Mouse (Mus musculus) urinary bladder, postnatal 36 days (tissue): ENCODE results near the gene Dop1b.
A peak's percentile ranks its signal among the peaks of the same experiment; 100 is the strongest.

Experiments
- DNase-seq, 2 experiments: peaks; one replicate each; pipeline ENCODE4 v3.0.0; 2022; ENCODE audit warnings: low spot score in 2 of 2, mixed read lengths in 1 of 2

Dop1b gene

GRCm38 (mm10) chr16:93712966-93713365 is 1.3 kb downstream of the Dop1b start:
- no peak for DNase-seq

GRCm38 (mm10) chr16:93714426-93714825 is 2.7 kb downstream of the Dop1b start:
- DNase-seq = no peak

DNA sequence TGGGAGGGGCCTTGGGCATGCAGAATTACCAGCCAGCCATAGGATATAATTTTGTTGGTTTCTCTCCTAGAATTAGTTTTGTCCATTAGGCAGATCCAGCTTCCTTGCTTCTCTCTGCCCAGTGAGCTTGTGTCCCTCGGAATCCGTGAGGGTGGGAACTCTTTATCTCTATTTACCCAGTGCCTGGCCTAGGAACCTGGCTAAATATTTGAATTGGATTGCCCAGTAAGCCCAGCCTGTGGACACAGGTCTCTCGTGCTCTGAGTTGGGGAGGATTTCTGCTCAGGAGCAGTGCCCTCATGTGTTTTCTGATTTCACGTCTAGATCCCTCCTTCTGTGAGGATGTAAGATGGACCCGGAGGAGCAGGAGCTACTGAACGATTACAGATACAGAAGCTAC is 4.1 kb downstream of the Dop1b start:
- no peak for DNase-seq

DNA sequence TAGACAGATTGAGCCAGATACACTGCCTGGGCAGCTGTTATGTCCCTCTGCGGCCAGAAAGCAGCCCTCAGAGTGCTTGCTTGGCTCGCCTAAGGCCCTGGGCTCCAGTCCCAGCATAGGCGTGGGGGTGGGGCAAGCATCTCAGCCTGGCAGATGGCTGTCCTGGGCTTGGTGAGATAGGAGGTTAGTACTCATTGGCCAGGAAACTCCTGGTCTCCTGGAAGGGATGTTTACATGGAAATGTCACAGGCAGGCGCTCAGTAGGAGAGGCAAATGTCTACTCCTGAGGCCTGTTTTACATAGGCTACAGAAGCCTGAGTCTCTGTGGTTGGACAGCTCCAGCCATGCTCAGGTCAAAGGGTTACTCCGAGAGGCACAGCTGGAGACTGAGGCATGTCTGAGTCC is 5.6 kb downstream of the Dop1b start:
- peak; percentile 17 to 78 for DNase-seq

DNA sequence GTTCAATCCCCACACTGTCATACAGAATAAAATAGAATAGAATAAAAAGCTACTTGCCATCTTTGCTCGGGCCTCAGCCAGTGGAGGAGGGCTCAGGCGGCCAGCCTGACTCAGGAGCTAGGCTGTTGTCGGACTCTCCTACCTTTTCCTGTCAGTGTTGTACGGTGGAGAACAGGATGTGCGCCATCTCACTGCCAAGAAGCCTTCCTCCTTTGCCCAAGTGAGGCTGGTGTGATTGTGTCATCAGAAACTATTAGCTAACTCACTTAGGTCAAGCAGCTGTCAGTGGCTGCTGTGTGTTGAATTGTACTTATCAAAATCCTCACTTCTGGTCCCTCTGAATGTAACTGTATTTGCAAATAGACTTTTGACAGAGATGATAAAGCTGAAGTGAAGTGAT is 10.1 kb downstream of the Dop1b start:
- no peak for DNase-seq

DNA sequence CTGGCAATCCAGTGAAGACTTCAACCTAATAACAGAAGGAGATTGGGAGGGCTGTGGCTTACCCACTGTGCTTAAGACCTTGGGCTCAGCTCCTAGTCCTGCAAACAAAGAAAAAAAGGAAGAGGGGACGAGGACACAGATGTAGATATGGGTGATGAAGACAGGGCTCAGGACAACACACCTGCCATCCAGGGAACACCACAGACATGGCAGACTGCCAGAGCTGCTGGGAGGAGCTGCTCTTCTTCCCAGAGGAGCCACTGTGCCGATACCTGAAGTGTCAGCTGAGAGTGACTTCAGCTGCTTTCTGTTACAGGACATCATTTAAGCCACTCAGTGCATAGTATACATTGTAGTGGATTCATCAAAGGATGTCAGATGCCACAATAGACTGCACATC is 10.8 kb downstream of the Dop1b start:
- DNase-seq = no peak

DNA sequence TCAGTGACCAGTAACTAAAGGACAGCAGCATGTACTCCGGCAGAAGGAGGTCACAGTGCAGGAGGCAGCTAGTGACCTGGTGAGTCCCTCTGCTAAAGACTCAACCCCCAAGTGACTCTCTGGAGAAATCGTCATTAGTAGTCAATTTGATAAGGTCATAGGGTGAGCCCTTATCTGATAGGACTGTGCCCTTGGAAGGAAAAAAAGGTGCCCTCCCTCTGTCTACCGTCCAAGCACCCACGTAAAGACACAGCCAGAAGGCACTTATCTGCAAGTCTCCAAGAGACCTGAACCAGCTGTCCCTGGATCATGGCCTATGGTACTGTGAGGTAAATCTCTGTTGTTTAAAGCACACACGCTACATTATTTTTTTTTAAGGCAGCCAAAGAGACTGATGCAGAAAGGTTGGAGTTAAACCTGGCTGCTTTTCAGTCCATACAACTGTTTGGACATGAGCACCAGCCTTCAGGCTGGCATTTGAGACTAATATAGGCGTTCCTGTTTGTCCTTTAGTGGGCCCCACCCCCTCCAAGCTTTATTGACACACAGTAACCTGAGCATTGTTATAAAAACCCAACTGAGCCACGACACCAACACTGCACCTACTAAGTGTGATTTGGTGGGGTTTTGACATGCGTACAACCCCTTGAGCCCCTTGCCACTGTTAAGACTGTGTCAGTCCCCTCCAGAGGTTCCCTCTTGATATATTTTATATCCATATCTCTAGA is 13.9 kb downstream of the Dop1b start:
- DNase-seq = no peak

- no peak for DNase-seq
Observed at GRCm38 (mm10) chr16:93726186-93726585, 14.5 kb downstream of the Dop1b start.

DNA sequence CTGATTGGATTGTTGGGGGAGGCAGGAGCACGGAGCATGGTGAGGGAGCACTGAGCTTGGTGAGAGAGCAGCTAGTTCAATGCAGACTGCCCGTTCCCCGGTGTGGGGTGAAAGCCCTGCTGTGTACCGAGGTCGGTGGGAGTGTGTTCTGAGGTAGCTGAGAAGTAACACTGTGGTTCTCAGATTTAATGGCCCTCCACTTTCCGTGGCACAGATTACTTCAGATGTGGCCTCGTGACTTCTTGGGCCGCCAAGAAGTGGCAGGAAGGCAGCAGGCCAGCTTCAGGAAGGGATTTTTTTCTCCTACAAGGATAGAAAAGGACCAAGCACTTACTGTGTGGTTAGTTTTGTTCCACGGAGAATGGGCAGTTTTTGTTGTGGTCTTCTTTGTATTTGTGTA is 17.0 kb downstream of the Dop1b start:
- DNase-seq = no peak

GRCm38 (mm10) chr16:93729801-93730721 is 18.4 kb downstream of the Dop1b start:
- no peak for DNase-seq

GRCm38 (mm10) chr16:93731310-93731709 is 19.6 kb downstream of the Dop1b start:
- DNase-seq = no peak

- peak; percentile 12 to 51 for DNase-seq
Observed at GRCm38 (mm10) chr16:93732875-93733569, 21.3 kb downstream of the Dop1b start.

DNA sequence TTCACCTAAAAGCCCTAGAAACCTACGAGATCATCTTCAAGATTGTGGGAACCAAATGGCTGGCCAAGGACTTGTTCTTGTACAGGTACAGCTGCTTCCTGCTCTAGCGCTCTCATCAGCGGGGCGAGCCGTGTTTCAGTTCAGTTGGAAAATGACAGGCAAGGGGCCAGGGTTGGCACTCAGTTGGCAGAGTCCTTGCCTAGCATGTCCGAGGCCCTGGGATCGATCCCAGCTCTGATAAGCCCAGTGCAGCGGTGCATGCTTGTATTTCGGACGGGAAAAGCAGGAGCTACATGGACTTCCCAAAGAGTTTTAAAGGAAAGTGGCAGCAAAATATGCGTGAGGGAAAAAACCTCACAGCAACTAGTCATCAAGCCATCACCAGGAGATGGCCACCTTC is 27.5 kb downstream of the Dop1b start:
- DNase-seq = no peak

- DNase-seq = no peak
Observed at GRCm38 (mm10) chr16:93742903-93743302, 31.2 kb downstream of the Dop1b start.

DNA sequence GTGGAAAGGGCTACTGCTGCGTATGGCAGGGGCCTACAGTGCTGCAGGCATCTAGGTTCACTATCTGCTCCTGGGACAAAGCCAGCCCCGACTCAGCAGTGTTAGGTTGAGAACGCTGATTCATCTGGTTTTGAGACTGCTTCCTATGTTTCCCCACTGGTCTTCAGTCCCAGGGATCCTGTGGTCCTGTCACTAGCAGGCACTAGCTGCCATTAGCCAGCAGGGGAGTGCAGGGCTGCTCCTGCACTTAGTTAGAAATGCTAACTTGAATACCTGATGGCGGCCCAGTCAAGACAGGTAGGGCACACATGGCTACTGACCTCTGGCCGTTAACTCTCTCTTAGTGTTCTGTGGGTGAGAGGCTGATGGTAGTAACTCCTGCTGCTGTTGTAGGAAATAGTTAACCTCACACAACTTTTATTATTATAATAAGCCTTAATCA is 32.4 kb downstream of the Dop1b start:
- no peak for DNase-seq

DNA sequence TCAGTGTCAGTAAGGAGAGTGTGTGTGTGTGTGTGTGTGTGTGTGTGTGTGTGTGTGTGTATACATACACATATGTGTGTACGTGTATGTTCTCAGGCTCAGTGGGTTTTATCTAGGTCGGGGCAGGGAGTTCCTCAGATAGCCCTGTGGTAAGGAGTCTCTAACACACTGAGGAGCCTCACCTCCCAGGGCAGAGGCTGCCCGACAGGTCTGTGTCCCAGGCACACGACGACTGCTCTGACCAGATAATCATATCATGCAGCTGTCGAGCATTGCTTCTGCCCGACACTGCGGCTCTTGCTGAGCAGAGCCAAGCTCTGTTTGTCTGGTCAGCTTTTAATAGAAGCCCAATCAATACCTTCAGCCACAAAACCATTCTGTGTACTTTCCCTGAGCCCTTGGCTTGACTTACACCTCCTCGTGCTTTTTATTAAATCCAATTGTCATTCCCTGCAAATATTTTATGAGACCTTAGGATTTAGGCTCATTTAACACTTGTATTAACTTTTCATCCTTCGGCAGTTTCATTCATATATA is 33.2 kb downstream of the Dop1b start:
- DNase-seq = no peak

GRCm38 (mm10) chr16:93746397-93746796 is 34.7 kb downstream of the Dop1b start:
- DNase-seq = peak in 1 of 2 experiments; percentile 8

DNA sequence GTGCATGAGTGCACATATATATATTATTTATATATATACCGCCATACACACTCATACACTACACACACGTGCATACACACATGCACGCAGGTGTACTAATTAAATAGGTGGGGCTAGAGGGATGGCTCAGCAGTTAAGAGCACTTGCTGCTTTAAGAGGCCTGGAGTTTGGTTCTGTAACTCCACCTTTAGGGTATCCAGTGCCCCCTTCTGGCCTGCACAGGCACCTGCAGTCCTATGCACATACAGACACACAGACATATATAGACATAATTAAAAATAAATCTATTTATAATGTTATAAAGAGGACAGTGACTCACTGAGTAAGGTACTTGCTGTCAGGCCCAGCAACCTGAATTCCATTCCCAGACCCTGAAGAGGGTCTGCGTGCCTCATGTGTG is 35.3 kb downstream of the Dop1b start:
- DNase-seq = no peak

GRCm38 (mm10) chr16:93747421-93747820 is 35.7 kb downstream of the Dop1b start:
- DNase-seq = no peak

DNA sequence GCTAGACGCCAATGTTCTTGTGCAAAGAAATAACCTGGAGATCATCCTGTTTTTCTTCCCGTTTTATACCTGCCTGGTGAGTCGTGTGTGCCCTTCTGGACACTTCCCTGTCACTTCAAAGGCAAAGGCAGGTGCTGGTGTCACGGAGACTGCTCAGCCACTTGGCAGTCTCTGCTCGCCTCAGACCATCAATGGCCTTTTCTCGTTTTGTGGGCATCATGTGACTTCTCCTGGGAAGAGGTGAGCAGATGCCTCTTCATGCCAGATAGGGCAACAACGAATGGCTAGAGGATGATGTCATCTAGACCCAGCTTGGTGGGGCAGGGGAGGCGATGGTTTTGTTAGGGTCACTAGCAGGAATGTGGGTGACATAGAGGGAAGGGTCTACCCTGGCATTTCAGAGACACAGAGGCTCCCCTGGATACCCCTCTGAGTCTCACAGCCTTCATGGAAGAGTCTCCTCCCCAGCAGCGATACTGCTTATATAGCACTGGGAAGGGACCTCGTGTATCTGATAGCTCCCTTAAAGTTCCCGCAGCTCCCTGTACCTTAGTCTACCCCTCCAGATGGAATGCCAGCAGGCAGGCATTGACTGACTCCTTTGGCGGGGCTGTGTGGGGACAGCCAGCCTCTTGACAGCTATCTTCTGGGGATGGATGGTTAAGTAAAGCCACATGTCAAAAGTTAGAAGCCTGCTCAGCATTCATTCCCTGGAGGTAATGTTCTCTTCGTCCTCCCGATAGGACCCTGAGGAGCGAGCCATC is 37.6 kb downstream of the Dop1b start:
- DNase-seq = no peak

GRCm38 (mm10) chr16:93750464-93750863 is 38.8 kb downstream of the Dop1b start:
- no peak for DNase-seq
